Mouse (Mus musculus): Measurements from ENCODE around the gene Dlk2. TPM values are rescaled to one million over a fixed set of nuclear protein-coding genes. Genes with fewer than 3 reads are reported as not detected.

Gene Dlk2
- polyA plus RNA-seq, 1 experiment from 2014 or later = 13.0 TPM

- Histone ChIP-seq H3K27ac (ENCODE audit: low read length) (no peak overlapping the region), H3K4me3 (replicated peaks; ENCODE audit: low read length) (no peak overlapping the region), H3K36me3 (ENCODE audit: control insufficient read depth, insufficient read depth) (peaks cover 4% of the 10 kb centered on the region; the same call in 1 of the 2 replicates), H3K4me1 (replicated peaks; ENCODE audit: control insufficient read depth, insufficient read depth, low read length) (peaks cover 14% of the 10 kb centered on the region), H3K9me3 (ENCODE audit: control insufficient read depth, low read length) (no peaks in the 10 kb centered on the region), H3K27me3 (replicated peaks; ENCODE audit: control insufficient read depth, insufficient read depth, low read length) (0 out of 2 replicates have a peak, but pooled peaks cover 4% of the 10 kb centered on the region), H3K9ac (replicated peaks; ENCODE audit: low read depth, low read length) (no peak overlapping the region), H3K4me2 (ENCODE audit: low read length) (no peak overlapping the region)
- WGBS = 85% methylated on average over 30 of the region's 30 CpGs
- no peak for ATAC-seq
These were observed 38.8 kb upstream of the Dlk2 start for GRCm38 (mm10) chr17:46258279-46259053.

- H3K9ac ChIP-seq (replicated peaks; ENCODE audit: low read depth, low read length) = no peak overlapping the region
- 90% methylated on average over 17 of the region's 17 CpGs for WGBS
- H3K36me3 ChIP-seq (ENCODE audit: control insufficient read depth, insufficient read depth) = peaks cover 7% of the 10 kb centered on the region; the same call in 1 of the 2 replicates
These were observed 37.5 kb upstream of the Dlk2 start for GRCm38 (mm10) chr17:46259675-46260074.

GRCm38 (mm10) chr17:46262201-46262694 is 35.0 kb upstream of the Dlk2 start:
- Histone ChIP-seq H3K27me3 (replicated peaks; ENCODE audit: control insufficient read depth, insufficient read depth, low read length) (no peaks in the 10 kb centered on the region), H3K9ac (replicated peaks; ENCODE audit: low read depth, low read length) (no peak overlapping the region), H3K4me2 (ENCODE audit: low read length) (no peak overlapping the region), H3K4me3 (replicated peaks; ENCODE audit: low read length) (no peak overlapping the region), H3K4me1 (replicated peaks; ENCODE audit: control insufficient read depth, insufficient read depth, low read length) (0 out of 2 replicates have a peak, but pooled peaks cover 2% of the 10 kb centered on the region), H3K36me3 (ENCODE audit: control insufficient read depth, insufficient read depth) (peaks cover 7% of the 10 kb centered on the region; the same call in 1 of the 2 replicates), H3K27ac (ENCODE audit: low read length) (no peak overlapping the region), H3K9me3 (ENCODE audit: control insufficient read depth, low read length) (no peaks in the 10 kb centered on the region)
- 88% methylated on average over 5 of the region's 5 CpGs for whole genome bisulfite sequencing
- ATAC-seq = no peak

More at GRCm38 (mm10) chr17:46259675-46260074, 37.5 kb upstream of the Dlk2 start:
- H3K27ac ChIP-seq (ENCODE audit: low read length) = no peak overlapping the region
- no peak overlapping the region for H3K4me2 ChIP-seq (ENCODE audit: low read length)
- H3K4me3 ChIP-seq (replicated peaks; ENCODE audit: low read length) = no peak overlapping the region
- peaks cover 9% of the 10 kb centered on the region for H3K4me1 ChIP-seq (replicated peaks; ENCODE audit: control insufficient read depth, insufficient read depth, low read length)
- H3K9me3 ChIP-seq (ENCODE audit: control insufficient read depth, low read length) = no peaks in the 10 kb centered on the region
- H3K27me3 ChIP-seq (replicated peaks; ENCODE audit: control insufficient read depth, insufficient read depth, low read length) = 0 out of 2 replicates have a peak, but pooled peaks cover 4% of the 10 kb centered on the region
- ATAC-seq = no peak

GRCm38 (mm10) chr17:46265502-46265901 is 31.7 kb upstream of the Dlk2 start:
- no peaks in the 10 kb centered on the region for H3K9me3 ChIP-seq (ENCODE audit: control insufficient read depth, low read length)
- WGBS = 85% methylated on average over 12 of the region's 12 CpGs
- H3K4me2 ChIP-seq (ENCODE audit: low read length) = no peak overlapping the region
- H3K27me3 ChIP-seq (replicated peaks; ENCODE audit: control insufficient read depth, insufficient read depth, low read length) = no peaks in the 10 kb centered on the region
- 0 out of 2 replicates have a peak, but pooled peaks cover 2% of the 10 kb centered on the region for H3K4me1 ChIP-seq (replicated peaks; ENCODE audit: control insufficient read depth, insufficient read depth, low read length)
- no peak overlapping the region for H3K9ac ChIP-seq (replicated peaks; ENCODE audit: low read depth, low read length)
- no peak; the same call in 1 of the 2 replicates for ATAC-seq
- no peak overlapping the region for H3K27ac ChIP-seq (ENCODE audit: low read length)
- peaks cover 4% of the 10 kb centered on the region; the same call in 1 of the 2 replicates for H3K36me3 ChIP-seq (ENCODE audit: control insufficient read depth, insufficient read depth)
- no peak overlapping the region for H3K4me3 ChIP-seq (replicated peaks; ENCODE audit: low read length)

- peaks cover 3% of the 10 kb centered on the region; the same call in 1 of the 2 replicates for H3K36me3 ChIP-seq (ENCODE audit: control insufficient read depth, insufficient read depth)
- H3K9me3 ChIP-seq (ENCODE audit: control insufficient read depth, low read length) = no peaks in the 10 kb centered on the region
- H3K4me2 ChIP-seq (ENCODE audit: low read length) = no peak overlapping the region
- WGBS = 24% methylated on average over 14 of the region's 14 CpGs
- no peak overlapping the region for H3K9ac ChIP-seq (replicated peaks; ENCODE audit: low read depth, low read length)
- 0 out of 2 replicates have a peak, but pooled peaks cover 2% of the 10 kb centered on the region for H3K4me1 ChIP-seq (replicated peaks; ENCODE audit: control insufficient read depth, insufficient read depth, low read length)
- peak; percentile 79 for ATAC-seq
- H3K4me3 ChIP-seq (replicated peaks; ENCODE audit: low read length) = no peak overlapping the region
- no peaks in the 10 kb centered on the region for H3K27me3 ChIP-seq (replicated peaks; ENCODE audit: control insufficient read depth, insufficient read depth, low read length)
- no peak overlapping the region; the same call in 1 of the 2 replicates for H3K27ac ChIP-seq (ENCODE audit: low read length)
These were observed 31.2 kb upstream of the Dlk2 start for GRCm38 (mm10) chr17:46265918-46266618.

GRCm38 (mm10) chr17:46266986-46267385 is 30.2 kb upstream of the Dlk2 start:
- 81% methylated on average over 6 of the region's 6 CpGs for WGBS
- ATAC-seq = no peak
- Histone ChIP-seq H3K9me3 (ENCODE audit: control insufficient read depth, low read length) (no peaks in the 10 kb centered on the region), H3K4me1 (replicated peaks; ENCODE audit: control insufficient read depth, insufficient read depth, low read length) (0 out of 2 replicates have a peak, but pooled peaks cover 2% of the 10 kb centered on the region), H3K27me3 (replicated peaks; ENCODE audit: control insufficient read depth, insufficient read depth, low read length) (no peaks in the 10 kb centered on the region), H3K4me2 (ENCODE audit: low read length) (no peak overlapping the region), H3K27ac (ENCODE audit: low read length) (no peak overlapping the region), H3K9ac (replicated peaks; ENCODE audit: low read depth, low read length) (no peak overlapping the region), H3K4me3 (replicated peaks; ENCODE audit: low read length) (no peak overlapping the region), H3K36me3 (ENCODE audit: control insufficient read depth, insufficient read depth) (peaks cover 3% of the 10 kb centered on the region; the same call in 1 of the 2 replicates)

- H3K27ac ChIP-seq (ENCODE audit: low read length) = no peak overlapping the region
- peaks cover 3% of the 10 kb centered on the region; the same call in 1 of the 2 replicates for H3K36me3 ChIP-seq (ENCODE audit: control insufficient read depth, insufficient read depth)
- 0 out of 2 replicates have a peak, but pooled peaks cover 2% of the 10 kb centered on the region for H3K4me1 ChIP-seq (replicated peaks; ENCODE audit: control insufficient read depth, insufficient read depth, low read length)
- no peak overlapping the region for H3K4me2 ChIP-seq (ENCODE audit: low read length)
- 88% methylated on average over 7 of the region's 7 CpGs for WGBS
- no peaks in the 10 kb centered on the region for H3K9me3 ChIP-seq (ENCODE audit: control insufficient read depth, low read length)
- H3K4me3 ChIP-seq (replicated peaks; ENCODE audit: low read length) = no peak overlapping the region
- no peaks in the 10 kb centered on the region for H3K27me3 ChIP-seq (replicated peaks; ENCODE audit: control insufficient read depth, insufficient read depth, low read length)
- ATAC-seq = no peak
- H3K9ac ChIP-seq (replicated peaks; ENCODE audit: low read depth, low read length) = no peak overlapping the region
These were observed 29.7 kb upstream of the Dlk2 start for GRCm38 (mm10) chr17:46267511-46267910.

- Histone ChIP-seq H3K4me3 (replicated peaks; ENCODE audit: low read length) (no peak overlapping the region), H3K9me3 (ENCODE audit: control insufficient read depth, low read length) (no peaks in the 10 kb centered on the region), H3K4me2 (ENCODE audit: low read length) (no peak overlapping the region), H3K27ac (ENCODE audit: low read length) (no peak overlapping the region), H3K27me3 (replicated peaks; ENCODE audit: control insufficient read depth, insufficient read depth, low read length) (no peaks in the 10 kb centered on the region), H3K9ac (replicated peaks; ENCODE audit: low read depth, low read length) (no peak overlapping the region), H3K36me3 (ENCODE audit: control insufficient read depth, insufficient read depth) (peaks cover 3% of the 10 kb centered on the region; the same call in 1 of the 2 replicates), H3K4me1 (replicated peaks; ENCODE audit: control insufficient read depth, insufficient read depth, low read length) (0 out of 2 replicates have a peak, but pooled peaks cover 2% of the 10 kb centered on the region)
- WGBS = 85% methylated on average over 10 of the region's 10 CpGs
- ATAC-seq = no peak
These were observed 29.0 kb upstream of the Dlk2 start for GRCm38 (mm10) chr17:46268026-46268720.

Data from forebrain, embryonic 16.5 days (tissue).